Mouse (Mus musculus) limb, embryonic 11.5 days (tissue): ENCODE measurements around the gene Emilin3. TPM values are rescaled to one million over a fixed set of nuclear protein-coding genes. Genes with fewer than 3 reads are reported as not detected.

Experiments used
- ATAC-seq: fragments of 200-750 bp; cut with Nextera tagmentation; 2 replicates; pipeline ENCODE4 v1.8.0; 2017; ENCODE audit warnings: low read depth; ENCODE audit not compliant: insufficient number of reproducible peaks, low FRiP score, low TSS enrichment
- DNase-seq: peaks from one replicate; pipeline ENCODE4 v3.0.0-alpha.2; 2015; ENCODE audit warnings: low spot score
- H3K27ac ChIP-seq: fragments of 300-500 bp; sonication (generic); replicated peaks from 2 replicates; pipeline ENCODE4 v1.5.1; 2014; ENCODE audit warnings: low read depth, mild to moderate bottlenecking, low read length
- H3K27me3 ChIP-seq: fragments of 300-500 bp; sonication (generic); 2 replicates; pipeline ENCODE4 v1.6.1; 2014; ENCODE audit warnings: mild to moderate bottlenecking, low read length, mixed read lengths; ENCODE audit not compliant: control insufficient read depth, insufficient read depth
- H3K36me3 ChIP-seq: fragments of 300-500 bp; sonication (generic); 2 replicates; pipeline ENCODE4 v1.6.1; 2014; ENCODE audit warnings: mild to moderate bottlenecking, low read length, moderate library complexity, mixed read lengths; ENCODE audit not compliant: control insufficient read depth, insufficient read depth
- H3K4me1 ChIP-seq: fragments of 300-500 bp; sonication (generic); 2 replicates; pipeline ENCODE4 v1.6.1; 2014; ENCODE audit warnings: low read length, mixed read lengths; ENCODE audit not compliant: control insufficient read depth, insufficient read depth
- H3K4me2 ChIP-seq: fragments of 300-500 bp; sonication (generic); 2 replicates; pipeline ENCODE4 v1.6.1; 2014; ENCODE audit warnings: low read depth, mild to moderate bottlenecking, moderate library complexity; ENCODE audit not compliant: severe bottlenecking
- H3K4me3 ChIP-seq: fragments of 300-500 bp; sonication (generic); 2 replicates; pipeline ENCODE4 v1.5.1; 2014; ENCODE audit warnings: low read depth, low read length
- H3K9ac ChIP-seq: fragments of 300-500 bp; sonication (generic); 2 replicates; pipeline ENCODE4 v1.6.1; 2014; ENCODE audit warnings: mild to moderate bottlenecking, low read length
- H3K9me3 ChIP-seq: fragments of 300-500 bp; sonication (generic); 2 replicates; pipeline ENCODE4 v1.6.1; 2016; ENCODE audit warnings: low read length; ENCODE audit not compliant: control insufficient read depth
- WGBS: fragments of 180-500 bp; shearing (Covaris S2); extraction: QIAGEN DNeasy Blood & Tissue Kit; methylation state at CpG from one replicate; pipeline ENCODE4 v1.1.7; 2014; 5-methylcytosine and 5-hydroxymethylcytosine counted together
- polyA plus RNA-seq: library from polyadenylated mRNA; unstranded; fragments of >200 nt; fragmentation: Nextera tagmentation; extraction: Ambion mirVana; gene quantifications from 2 replicates; pipeline ENCODE4 v1.2.1, GENCODE M21; 2014

Emilin3 gene
- polyA plus RNA-seq, 1 experiment from 2014 or later, result 3.8 TPM

DNA sequence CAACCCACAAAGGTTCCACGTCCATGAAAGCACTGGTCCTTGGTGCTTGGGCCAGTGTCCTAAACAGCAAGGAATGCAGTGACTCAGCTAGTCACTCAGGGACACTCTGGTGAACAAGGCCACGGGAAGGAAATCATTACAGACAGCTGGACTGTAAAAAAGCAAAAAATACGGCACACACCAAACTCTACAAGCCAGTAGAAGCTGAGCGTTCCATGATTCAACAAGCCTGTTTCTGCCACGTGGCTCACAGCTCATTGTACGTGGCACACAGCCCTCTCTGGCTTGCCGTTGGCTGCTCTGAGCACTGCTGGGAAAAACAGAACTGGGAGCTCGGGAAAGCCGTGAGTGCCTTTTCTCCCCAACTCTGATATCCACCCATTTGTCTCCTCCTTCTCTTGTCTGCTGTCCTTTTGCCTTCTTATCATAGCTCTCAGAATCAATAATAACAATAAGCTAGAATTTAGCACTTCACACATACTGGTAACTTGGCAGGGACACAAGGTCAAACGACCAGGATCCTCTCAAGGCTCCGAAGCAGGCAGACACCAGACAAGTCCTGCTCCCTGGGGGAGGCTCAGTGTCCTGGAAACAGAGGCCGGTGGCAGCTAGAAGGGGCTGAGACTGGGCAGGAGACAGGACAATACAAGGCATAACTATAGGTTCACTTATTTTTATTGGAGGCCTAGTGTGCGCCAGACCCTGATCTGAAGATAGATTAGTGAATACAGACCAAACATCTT, 31.5 kb downstream of the Emilin3 start, which contains the start of gene Lpin3:
Gene Lpin3, plus strand, starts transcription at position 218 of the 743 bp plus-strand sequence.
- no peak for DNase-seq
- H3K36me3 ChIP-seq, result no peaks in the 10 kb centered on the region
- ATAC-seq, result no peak
- no peak within 1 kb of the TSS for H3K4me2 ChIP-seq
- no peaks in the 10 kb centered on the region for H3K9me3 ChIP-seq
- H3K27me3 ChIP-seq, result no peaks in the 10 kb centered on the region
- no peak within 1 kb of the TSS for H3K9ac ChIP-seq
- H3K4me1 ChIP-seq, result no peaks in the 10 kb centered on the region
- no peak within 1 kb of the TSS for H3K4me3 ChIP-seq
- H3K27ac ChIP-seq, result no peak within 1 kb of the TSS
- 71% methylated on average over 13 of the region's 13 CpGs for WGBS

DNA sequence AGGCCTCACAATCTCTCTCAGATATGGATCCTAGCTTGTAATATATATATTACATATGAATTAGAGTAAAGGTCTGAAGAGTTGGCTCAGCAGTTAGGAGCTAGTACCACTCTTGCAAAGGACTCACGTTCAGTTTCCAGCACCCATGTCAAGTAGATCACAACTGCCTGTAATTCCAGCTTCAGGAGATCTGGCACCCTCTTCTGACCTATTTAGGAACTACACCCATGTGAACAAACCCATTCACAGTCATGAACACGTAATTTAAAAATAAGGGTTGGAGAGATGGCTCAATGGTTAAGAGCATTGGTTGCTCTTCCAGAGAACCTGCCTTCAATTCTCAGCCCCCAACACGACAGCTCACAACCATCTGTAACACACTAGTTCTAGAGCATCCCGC, 36.0 kb downstream of the Emilin3 start:
- Histone ChIP-seq H3K36me3 (no peaks in the 10 kb centered on the region; the same call in 1 of the 2 replicates), H3K4me3 (no peak overlapping the region), H3K27me3 (no peaks in the 10 kb centered on the region), H3K4me2 (no peak overlapping the region), H3K27ac (no peak overlapping the region), H3K9ac (no peak overlapping the region), H3K9me3 (no peaks in the 10 kb centered on the region), H3K4me1 (no peaks in the 10 kb centered on the region)
- ATAC-seq, result no peak
- DNase-seq, result no peak
- WGBS, result 85% methylated on average over 4 of the region's 4 CpGs

GRCm38 (mm10) chr2:160874231-160874877, 37.8 kb downstream of the Emilin3 start:
- WGBS, result 91% methylated on average over 5 of the region's 5 CpGs
- Histone ChIP-seq H3K27ac (no peak overlapping the region), H3K9ac (no peak overlapping the region), H3K4me1 (no peaks in the 10 kb centered on the region), H3K36me3 (no peaks in the 10 kb centered on the region; the same call in 1 of the 2 replicates), H3K4me2 (no peak overlapping the region), H3K4me3 (no peak overlapping the region), H3K9me3 (no peaks in the 10 kb centered on the region), H3K27me3 (no peaks in the 10 kb centered on the region)
- DNase-seq, result no peak
- no peak for ATAC-seq

DNA sequence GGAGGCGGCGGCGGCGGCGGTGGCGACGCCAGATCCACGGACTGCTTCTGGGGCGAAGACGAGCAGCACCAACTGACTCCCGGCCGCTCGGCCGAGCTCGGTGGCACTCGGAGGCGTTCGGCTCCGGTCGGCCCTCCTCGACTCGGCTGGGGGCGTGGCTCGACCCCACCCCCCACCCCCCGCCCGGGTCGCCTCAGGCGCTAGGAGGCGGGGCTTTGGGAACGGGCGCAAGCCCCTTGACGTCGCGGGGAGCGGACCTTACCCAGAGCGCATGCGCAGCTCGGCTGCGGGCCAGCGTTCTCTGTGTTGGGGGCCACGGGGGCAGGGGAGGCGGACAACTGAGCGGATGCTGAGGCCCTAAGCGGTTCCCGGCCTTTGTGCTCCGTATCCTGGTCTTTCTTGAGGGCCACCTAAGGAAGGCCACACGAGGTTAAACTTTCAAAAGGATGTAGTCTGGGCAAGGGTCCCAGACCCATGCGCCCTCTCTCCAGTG, 39.2 kb downstream of the Emilin3 start, which contains the start of gene Zhx3:
Gene Zhx3, minus strand, starts transcription at position 109 of the 493 bp plus-strand sequence.
- peak; percentile 95 for DNase-seq
- H3K36me3 ChIP-seq, result no peaks in the 10 kb centered on the region; the same call in 1 of the 2 replicates
- peak within 1 kb of the TSS; percentile 80 for H3K4me2 ChIP-seq
- H3K4me1 ChIP-seq, result no peaks in the 10 kb centered on the region
- peak within 1 kb of the TSS; percentile 87 for H3K4me3 ChIP-seq
- H3K9ac ChIP-seq, result peak within 1 kb of the TSS; percentile 84
- H3K27me3 ChIP-seq, result no peaks in the 10 kb centered on the region
- peak within 1 kb of the TSS; percentile 68 for H3K27ac ChIP-seq
- under 1% methylated on average over 48 of the region's 48 CpGs for WGBS
- no peaks in the 10 kb centered on the region for H3K9me3 ChIP-seq
- peak; percentile 96 for ATAC-seq

GRCm38 (mm10) chr2:160872395-160872794, 39.7 kb downstream of the Emilin3 start:
- no peaks in the 10 kb centered on the region for H3K4me1 ChIP-seq
- H3K36me3 ChIP-seq, result no peaks in the 10 kb centered on the region; the same call in 1 of the 2 replicates
- peak overlapping the region; percentile 87 for H3K4me3 ChIP-seq
- H3K9ac ChIP-seq, result peak overlapping the region; percentile 84
- WGBS, result under 1% methylated on average over 36 of the region's 47 CpGs
- ATAC-seq, result peak; percentile 85
- peak; percentile 72 for DNase-seq
- peak overlapping the region; percentile 68 for H3K27ac ChIP-seq
- H3K27me3 ChIP-seq, result no peaks in the 10 kb centered on the region
- H3K4me2 ChIP-seq, result peak overlapping the region; percentile 80
- no peaks in the 10 kb centered on the region for H3K9me3 ChIP-seq

DNA sequence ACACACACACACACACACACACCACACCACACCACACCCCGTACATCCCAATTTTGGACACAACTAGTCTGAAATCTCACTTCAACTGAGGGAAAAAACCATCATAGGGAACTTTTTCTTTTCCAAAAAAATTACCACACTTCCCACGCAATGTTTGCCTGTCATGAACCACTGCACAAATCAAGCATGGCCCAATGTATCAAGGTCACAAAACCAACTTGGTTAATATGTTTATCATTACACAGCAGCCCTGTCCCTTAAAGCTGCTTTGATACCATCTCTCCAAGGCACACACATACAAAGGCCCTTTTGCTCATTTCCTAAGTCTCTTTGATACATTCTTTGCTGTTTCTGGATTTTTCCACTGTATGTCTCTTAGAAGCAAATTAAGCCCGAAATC, 40.8 kb downstream of the Emilin3 start:
- H3K9ac ChIP-seq, result no peak overlapping the region
- no peaks in the 10 kb centered on the region for H3K4me1 ChIP-seq
- ATAC-seq (no peak), DNase-seq (no peak)
- no peaks in the 10 kb centered on the region for H3K9me3 ChIP-seq
- no peak overlapping the region for H3K4me2 ChIP-seq
- no peak overlapping the region for H3K27ac ChIP-seq
- 92% methylated on average over 3 of the region's 3 CpGs for WGBS
- no peaks in the 10 kb centered on the region for H3K27me3 ChIP-seq
- no peak overlapping the region for H3K4me3 ChIP-seq
- no peaks in the 10 kb centered on the region; the same call in 1 of the 2 replicates for H3K36me3 ChIP-seq

DNA sequence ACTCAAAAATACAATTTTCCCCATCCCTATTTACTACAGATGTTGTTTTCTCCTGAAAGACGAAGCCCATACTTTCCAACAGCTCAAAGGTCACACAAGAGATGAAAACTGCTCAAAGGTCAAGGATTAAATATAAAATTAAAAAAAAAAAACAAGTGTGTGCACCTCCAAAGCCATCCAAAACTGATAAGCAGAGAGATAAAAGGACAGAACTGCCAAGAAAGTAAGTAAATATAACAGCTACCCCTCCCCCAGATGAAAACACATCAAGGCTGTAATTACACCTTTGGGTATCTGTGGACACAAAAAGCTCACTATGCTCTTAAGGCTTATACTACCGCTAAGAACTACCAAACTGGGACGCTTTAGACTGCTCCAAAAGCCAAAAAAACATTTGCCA, 42.7 kb downstream of the Emilin3 start:
- Histone ChIP-seq H3K9me3 (no peaks in the 10 kb centered on the region), H3K27me3 (no peaks in the 10 kb centered on the region), H3K4me2 (no peak overlapping the region), H3K27ac (no peak overlapping the region), H3K4me3 (no peak overlapping the region), H3K4me1 (no peaks in the 10 kb centered on the region), H3K9ac (no peak overlapping the region), H3K36me3 (no peaks in the 10 kb centered on the region)
- 82% methylated on average over 3 of the region's 3 CpGs for WGBS
- DNase-seq (no peak), ATAC-seq (no peak)

- H3K4me3 ChIP-seq, result no peak overlapping the region
- H3K36me3 ChIP-seq, result no peaks in the 10 kb centered on the region
- DNase-seq, result no peak
- no peaks in the 10 kb centered on the region for H3K27me3 ChIP-seq
- no peak overlapping the region for H3K4me2 ChIP-seq
- no peaks in the 10 kb centered on the region for H3K4me1 ChIP-seq
- no peak overlapping the region for H3K27ac ChIP-seq
- no peak for ATAC-seq
- 78% methylated on average over 2 of the region's 2 CpGs for WGBS
- no peak overlapping the region for H3K9ac ChIP-seq
- H3K9me3 ChIP-seq, result no peaks in the 10 kb centered on the region
Observed at GRCm38 (mm10) chr2:160865266-160865665, 46.9 kb downstream of the Emilin3 start.
